Mouse (Mus musculus) heart, postnatal 10 days (tissue): ENCODE results near the gene Gm6020. TPM values are rescaled to one million over a fixed set of nuclear protein-coding genes. Genes with fewer than 3 reads are reported as not detected.
"Not testable (repeated sequence)": the region's sequence is repeated elsewhere in the genome, so short reads cannot be mapped to it uniquely, and the experiment has no call there.

Source experiments
- DNase-seq, 2 experiments: peaks; one replicate each; pipeline ENCODE4 v3.0.0; 2021
- intact Hi-C: fragments of 180-260 bp; cut with DNase I; formaldehyde crosslinking; loops from one replicate; pipeline ENCODE4 v1.15.1; 2025
- total RNA-seq, 2 experiments: library from RNA; stranded (reverse); gene quantifications; 2 replicates each; pipeline ENCODE4 v1.2.3; 2021

The Gm6020 gene
- not detected for total RNA-seq

DNA sequence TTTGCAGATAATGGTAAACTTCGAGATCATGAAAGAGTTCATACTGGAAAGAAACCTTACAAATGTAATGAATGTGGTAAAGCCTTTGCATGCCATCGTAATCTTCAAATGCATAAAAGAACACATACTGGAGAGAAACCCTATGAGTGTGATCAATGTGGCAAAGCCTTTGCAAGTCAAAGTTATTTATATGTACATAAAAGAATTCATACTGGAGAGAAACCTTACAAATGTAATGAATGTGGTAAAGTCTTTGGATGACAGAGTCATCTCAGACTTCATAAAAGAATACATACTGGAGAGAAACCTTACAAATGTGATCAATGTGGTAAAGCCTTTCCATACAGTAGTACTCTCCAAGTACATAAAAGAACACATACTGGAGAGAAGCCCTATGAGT, at the start of gene Gm6020:
Gm6020 (plus strand) TSS at position 301 of the 400 bp plus-strand sequence.
- DNase-seq, intact Hi-C loops: not testable (repeated sequence)

DNA sequence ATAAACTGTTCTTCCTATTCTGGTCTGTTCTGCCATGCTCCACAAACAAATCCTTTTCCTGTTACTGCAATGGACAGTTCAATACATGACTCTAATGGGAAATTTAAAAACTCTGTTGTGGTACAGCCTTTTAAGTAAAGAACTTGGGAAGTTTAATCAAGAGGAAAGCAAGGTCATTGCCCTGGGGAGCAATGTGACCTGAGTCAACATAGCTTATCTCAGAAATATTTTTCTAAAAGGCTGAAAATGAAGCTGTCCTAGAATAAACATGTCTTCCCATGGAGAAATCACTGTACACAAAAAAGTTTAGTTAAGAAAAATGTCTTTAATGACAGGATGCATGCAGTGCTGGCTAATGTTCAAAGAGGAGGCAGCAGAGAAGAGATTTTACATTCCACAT, 45.0 kb upstream of the Gm6020 start:
- intact Hi-C loops = no loop called here
- no peak for DNase-seq

DNA sequence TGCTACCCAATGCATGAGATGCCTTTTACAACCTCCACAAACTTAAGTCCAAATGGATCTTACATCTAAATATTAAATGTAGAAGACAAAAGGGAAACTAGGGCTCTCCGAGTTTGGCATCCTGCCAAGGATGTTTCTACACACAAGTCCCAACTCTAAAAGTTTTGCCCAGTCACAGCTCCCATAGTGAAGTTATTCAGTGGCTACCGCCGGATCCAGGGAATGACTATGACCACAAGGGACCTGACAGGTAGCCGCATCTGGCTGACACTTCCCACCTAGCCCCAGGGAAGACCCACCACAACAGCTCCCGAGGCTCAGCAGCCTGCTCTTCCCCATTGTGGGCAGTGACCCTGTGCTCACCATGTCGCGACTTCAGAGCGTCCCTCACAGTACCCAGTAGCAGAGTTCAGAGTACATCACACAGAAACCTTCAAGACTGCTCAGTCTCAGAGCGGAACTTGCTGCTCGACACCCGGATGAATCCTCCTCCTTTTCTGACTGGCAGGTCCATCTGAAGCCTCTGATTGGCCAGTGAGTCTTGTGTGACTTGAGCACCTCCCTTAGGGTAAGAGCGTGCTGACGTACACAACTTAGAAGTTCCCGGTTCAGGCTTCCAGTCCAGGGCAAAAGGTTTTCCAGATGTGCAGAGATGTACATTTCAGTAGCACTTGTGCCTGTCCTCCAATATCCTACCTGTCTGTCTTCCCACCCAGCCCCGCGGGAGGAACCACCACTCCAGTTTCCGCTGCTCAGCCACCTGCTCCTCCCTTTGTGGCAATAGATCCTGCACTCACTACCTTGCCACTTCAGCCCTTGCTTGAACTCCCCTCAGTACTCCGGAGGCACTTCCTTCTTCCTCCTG, 43.1 kb upstream of the Gm6020 start, which contains the start of gene Zfp950:
Zfp950 (minus strand) TSS at position 499 of the 865 bp plus-strand sequence.
- DNase-seq = peak; percentile 92
- intact Hi-C loops = no loop called here

DNA sequence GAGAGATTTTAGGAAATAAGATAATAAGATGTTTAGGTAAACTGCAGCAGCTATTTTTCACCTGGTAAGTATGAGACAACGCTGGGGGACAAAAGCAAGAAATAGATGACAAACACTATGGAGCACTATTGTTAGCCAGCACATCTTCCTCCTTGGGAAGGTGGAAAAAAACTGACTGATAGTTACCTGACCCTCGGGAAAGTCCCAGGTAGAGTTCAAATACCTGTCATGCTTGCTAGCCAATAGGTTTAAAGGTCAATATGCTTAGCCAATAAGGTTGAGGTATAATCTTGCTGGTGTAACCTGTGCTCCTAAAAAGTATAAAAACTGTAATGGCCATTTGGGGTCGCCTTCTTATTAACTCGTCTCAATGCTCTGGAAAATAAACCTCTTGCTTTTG, 42.4 kb upstream of the Gm6020 start:
- DNase-seq = no peak
- intact Hi-C loops = no loop called here

DNA sequence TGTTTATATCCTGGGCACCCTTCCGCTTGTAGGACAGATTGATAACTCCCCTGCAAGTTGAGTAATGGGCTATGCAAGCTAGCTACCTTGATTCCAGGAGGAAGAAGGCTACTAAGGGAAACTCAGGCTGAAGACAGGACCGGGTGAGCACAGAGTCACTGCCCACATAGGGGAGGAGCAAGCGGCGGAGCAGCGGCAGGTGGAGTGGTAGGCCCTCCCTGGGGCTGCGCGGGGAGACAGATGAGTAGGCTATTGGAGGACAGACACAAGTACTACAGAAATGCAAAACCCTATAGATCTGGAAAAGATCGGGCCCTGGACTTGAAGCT, 32.4 kb upstream of the Gm6020 start:
- DNase-seq = peak in 1 of 2 experiments; percentile 15
- intact Hi-C loops = no loop called here

DNA sequence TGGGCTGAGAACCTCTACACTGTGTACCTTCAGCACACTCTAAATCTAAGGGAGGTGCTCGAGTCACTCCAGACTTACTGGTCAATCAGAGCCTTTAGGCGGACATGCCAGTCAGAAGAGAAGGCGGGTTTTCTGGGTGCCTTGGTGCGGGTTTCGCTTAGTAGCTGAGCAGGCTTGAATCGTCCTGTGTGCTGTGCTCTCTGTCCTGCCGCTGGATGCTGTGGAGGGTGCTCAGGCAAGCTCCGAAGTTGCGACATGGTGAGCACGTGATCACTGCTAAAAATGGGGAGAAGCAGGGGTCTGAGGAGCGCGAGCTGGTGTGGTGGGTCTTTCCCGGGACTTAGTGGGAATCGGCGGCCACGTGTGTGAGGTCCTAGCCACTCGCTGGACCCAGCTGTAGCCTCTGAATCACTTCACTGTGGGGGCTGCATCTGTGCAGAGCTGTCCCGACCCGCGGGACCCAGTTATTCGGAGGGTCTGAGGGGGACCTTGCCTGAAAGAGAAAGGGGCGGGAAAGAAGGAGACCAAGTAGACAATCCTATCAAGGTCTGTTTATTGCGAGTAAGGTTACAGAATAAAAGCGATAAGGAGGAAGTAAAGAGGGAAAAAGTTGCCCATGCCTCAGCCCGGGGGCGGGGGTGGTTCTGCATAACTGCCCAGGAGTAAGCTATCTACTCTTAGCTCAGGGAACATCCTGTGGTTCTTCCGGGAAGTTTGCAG, 31.8 kb upstream of the Gm6020 start:
- intact Hi-C loops = no loop called here
- DNase-seq = peak in 1 of 2 experiments; percentile 5

DNA sequence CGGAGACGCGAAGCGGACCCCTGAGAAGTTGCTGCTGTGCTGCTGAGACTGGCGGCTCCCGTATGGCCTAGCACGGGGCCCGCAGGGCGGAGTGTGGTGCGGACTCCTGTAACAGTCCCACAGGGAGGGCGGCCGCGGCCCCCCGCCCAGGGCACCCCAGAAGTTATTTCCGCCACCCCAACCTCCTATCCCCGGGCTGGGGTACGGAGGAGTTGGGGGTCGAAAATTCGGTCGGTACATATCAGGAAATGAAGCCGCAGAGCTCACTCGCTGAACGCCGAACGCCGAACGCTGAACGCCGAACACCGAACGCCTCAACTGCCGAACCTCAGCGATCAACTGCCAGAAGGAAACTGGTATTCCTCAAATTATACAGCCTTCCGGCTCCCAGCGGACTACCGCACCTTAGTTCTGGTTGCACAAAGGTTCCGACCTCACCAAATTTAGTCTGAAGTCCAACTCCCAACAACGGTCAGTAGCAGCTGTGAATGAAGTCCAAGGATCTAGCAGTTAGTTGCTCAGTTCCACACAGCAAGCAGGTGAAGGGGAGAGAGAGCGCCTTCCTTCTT, 7.8 kb upstream of the Gm6020 start, which contains the start of gene Gm7102:
Gm7102 (minus strand) TSS at position 554 of the 569 bp plus-strand sequence.
- peak; percentile 3 to 7 for DNase-seq
- intact Hi-C loops = no loop called here

DNA sequence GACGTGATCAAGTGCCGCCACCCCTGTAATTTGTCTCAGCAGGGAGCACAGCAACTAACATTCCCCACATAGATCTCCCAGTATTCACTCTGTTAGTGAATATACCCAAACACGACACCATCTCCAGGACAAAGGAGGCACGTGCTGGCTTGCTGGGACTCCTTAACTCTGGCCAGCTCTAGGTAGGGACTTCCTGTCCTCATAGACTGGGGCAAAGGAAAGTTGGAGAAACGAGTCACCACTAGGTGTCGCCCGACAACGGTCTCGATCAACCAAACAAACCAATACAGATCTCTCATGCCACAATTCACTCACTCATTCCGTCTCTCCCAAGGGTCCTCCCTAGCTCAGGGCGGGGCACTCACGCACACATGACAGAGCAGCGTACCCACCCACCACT, 15.6 kb downstream of the Gm6020 start:
- peak; percentile 92 to 94 for DNase-seq
- intact Hi-C loops = loop anchor here (1.0 to 2.0 kb wide), 2 partner anchors 25 to 67 kb away; no protein-coding TSS in a partner anchor

DNA sequence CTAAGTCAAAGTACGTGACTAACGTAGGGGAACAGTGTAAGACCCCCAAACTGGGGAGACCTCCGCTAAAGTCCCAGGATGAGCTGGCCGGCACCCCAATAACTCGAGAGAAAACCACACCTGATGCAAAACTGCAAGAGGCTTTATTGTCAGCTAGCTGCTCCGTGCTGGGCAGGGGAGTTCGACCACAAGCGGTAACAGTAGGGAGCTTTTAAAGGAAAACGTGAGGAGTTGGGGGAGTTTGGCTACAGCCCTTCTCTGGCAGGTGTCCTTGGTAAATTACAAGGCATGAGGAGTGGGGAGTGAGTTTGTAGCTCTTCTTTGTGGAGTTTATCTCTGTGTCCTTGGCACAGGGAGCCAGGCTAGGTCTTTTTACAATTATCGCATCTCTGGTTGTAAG, 16.1 kb downstream of the Gm6020 start:
- peak; percentile 56 to 60 for DNase-seq
- intact Hi-C loops = loop anchor here (1.0 to 2.0 kb wide), 2 partner anchors 25 to 66 kb away; no protein-coding TSS in a partner anchor

DNA sequence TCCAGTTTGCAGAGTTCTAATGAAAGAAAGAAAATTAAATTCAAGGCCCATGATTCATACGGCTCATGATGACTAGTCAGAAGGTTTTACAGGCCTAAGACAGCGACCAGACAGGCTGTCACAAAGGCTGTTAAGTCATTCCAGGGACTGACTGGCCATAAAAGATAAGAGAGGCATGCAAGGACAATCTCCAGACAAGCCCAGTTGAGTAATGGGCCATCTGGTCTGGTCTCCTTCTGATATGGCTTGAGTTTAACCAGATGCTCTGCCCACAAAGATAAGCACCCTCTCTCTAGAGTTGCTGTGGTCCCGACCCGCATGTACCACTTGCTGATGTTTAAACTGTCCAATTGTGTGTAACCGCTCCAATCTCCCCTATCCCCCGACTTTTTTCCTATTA, 23.8 kb downstream of the Gm6020 start:
- intact Hi-C loops, DNase-seq: not testable (repeated sequence)

DNA sequence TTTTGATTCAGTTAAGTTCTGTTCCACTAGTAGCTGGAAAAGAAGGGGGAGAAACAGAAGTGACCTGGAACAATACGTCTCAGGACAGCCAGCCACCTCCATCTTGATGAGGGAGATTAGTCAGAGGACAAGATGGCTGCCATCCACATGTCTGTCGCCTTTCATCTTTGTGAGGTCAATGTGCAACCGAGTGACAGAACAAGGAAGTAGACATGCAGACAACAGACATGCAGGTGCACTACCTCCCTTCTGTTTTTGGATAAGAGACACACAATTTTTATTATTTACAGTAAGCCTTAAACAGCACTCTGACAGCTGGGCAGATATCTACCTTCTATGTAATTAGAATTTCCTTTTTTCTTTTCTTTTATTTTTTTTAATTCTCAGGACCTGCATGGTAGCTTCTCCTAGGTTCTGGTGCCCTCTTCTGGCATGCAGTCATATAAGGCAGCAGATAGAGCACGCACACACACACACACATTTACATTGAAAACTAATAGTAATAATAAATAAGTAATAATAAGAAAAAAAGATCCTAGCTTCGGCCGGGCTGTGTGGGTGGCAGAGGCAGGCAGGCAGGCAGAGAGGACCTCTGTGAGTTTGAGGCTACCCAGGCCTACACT, 40.1 kb downstream of the Gm6020 start:
- no peak for DNase-seq
- intact Hi-C loops = loop anchor here (2.0 to 10.0 kb wide), 2 partner anchors 25 to 339 kb away; partner anchors contain the start of gene Grk5

DNA sequence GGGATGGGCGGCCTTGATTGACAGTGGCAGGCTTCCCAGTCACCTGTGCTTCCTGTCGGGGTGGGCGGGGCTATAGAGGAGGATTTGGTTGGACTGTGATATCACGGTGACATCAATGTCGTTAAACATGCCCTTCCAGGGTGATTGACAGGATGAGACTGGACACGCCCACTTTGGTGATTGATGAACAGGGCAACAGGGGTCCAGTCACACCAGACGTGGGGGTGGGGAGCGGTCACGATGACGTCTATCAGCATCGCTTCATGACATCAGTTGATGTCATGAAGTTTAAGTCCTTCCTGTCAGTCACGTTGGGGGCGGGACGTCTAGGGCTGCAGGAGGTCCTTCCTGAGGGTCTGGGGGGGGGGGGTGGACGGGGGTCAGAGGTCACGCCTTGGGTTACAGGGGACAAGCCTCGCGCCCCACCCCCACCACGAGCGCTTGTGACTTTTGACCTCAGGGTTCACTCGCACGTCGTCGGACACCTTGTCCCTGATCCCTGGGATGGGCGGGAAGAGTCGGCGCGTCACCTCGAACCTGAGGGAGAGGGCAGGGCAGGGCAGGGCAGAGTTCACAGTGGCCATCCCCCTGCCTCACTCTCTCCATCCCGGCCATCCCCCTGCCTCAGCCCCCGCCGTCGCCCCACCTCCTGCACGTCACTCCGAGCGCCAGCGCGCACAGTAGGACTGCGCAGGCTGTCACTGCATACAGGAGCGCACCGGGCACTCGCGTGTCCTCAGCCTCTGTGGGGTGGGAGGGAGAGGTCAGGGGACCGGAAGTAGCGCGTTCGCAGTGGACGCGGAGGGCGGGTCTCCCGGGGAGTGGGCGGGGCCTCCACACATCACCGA, 41.2 kb downstream of the Gm6020 start:
- peak in 1 of 2 experiments; percentile 3 for DNase-seq
- intact Hi-C loops = loop anchor here (2.0 to 10.0 kb wide), 2 partner anchors 26 to 340 kb away; partner anchors contain the start of gene Grk5

DNA sequence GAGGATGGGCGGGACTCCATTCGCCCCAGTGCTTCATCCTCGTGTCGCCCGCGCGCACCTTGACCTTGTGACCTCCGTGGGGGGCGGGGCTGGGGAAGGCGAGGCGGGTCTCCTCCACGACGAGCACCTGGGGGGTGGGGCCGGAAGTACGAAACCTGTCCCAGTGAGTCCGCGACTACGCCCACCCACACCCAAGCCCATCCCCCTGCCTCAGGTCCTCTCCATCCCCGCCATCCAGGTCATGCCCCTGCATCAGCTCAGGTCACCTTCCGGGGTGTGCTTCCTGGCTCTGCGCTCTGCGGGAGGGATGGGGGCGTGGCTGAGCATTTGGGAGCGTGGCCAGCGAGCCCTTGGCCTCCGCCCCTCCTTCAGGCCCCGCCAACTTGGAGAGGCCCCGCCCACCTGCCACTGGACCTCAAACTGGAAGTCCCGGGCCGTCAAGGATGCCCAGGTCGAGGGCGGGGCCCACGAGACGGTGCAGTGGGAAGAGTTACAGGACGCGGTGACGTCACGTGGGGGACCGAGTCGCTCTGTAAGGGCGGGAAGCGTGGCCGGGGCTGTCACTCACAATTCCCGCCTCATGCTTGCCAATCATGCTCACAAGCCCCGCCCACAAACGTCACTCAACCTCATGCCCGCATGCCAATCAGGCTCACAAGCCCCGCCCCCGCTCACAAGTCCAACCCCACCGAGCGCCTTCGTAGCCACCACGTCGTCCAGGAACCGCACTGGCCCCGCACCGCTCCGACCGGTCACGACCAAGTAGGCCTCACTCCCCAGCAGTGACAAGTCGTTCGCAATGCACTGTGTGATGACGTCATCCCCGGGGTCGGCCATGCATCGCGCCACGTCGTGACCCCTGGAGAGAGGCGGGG, 42.1 kb downstream of the Gm6020 start:
- intact Hi-C loops = loop anchor here (2.0 to 10.0 kb wide), 2 partner anchors 27 to 341 kb away; partner anchors contain the start of gene Grk5

DNA sequence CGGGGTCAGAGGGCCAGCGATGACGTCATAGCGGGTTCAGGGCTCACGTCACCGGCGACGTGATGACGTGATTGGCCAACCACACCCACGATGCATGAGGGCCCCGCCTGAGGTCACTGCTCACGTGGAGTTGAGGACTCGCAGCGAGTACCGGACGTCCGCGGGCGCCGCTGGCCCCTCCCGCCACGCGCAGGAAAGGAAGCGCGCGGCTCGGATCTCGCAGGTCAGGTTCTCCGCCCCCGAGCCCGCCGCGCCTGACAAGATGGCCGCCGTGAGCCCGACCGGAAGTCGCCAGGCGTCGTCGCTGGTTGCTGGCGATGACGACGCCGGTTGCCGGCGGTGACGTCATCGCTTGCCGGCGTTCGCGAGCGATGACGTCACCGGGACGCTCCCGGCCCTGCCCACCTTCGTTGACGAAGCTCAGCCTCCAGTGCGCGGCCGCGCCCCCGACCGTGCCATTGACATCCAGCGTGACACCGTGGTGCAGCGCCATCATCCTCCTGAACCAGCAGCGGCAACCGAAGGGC, 42.8 kb downstream of the Gm6020 start:
- DNase-seq = peak in 1 of 2 experiments; percentile 68
- intact Hi-C loops = loop anchor here (10.0 kb wide), 1 partner anchor 342 kb away; the partner anchor contains the start of gene Grk5

More for the DNA sequence above, 42.1 kb downstream of the Gm6020 start:
- DNase-seq = peak; percentile 57 to 79

DNA sequence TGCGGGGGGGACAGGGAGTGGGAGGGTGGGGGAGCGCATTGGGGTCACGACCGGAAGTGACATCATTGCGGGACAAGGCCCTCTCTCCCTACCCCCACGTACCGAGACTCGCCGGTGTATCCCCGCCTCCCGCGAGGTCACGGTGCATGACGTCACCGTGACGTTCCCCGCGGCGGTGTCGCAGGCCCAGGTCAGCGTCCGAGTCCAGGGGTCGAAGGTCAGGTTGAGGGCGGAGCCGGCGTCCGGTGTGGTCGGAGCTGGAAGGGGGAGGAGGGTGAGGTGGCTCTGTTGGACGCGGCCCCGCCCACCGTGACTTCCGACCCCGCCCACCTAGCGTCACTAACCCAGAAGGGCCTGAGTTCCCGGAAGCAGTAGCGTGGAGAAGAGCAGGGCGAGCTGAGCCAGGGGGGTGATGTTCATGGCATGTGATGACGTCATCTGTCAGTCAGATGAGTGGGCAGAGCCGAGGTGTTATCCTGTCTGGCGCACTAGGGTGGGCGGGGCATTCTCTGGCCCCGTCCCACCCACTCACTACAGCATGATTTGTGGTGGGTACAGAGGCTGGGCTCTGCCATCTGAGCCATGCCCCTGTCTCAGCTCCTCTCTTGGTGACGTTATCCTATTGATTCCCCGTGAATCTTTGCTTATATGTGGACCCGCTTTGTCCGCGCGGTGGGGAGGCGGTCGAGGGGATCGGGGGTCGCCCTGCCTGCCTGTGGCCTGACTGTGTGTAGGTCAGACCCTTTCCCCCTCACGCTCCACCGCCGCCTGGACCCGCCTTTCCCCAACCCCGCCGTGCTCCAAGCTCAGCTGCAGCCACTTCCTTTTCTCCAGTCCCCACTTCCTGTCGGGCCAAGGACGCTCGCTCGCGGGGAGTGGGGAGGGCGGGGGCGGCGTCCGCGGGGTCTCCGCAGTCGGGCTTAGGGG, 43.5 kb downstream of the Gm6020 start:
- intact Hi-C loops = loop anchor here (10.0 kb wide), 1 partner anchor 342 kb away; the partner anchor contains the start of gene Grk5
- peak; percentile 89 to 90 for DNase-seq

DNA sequence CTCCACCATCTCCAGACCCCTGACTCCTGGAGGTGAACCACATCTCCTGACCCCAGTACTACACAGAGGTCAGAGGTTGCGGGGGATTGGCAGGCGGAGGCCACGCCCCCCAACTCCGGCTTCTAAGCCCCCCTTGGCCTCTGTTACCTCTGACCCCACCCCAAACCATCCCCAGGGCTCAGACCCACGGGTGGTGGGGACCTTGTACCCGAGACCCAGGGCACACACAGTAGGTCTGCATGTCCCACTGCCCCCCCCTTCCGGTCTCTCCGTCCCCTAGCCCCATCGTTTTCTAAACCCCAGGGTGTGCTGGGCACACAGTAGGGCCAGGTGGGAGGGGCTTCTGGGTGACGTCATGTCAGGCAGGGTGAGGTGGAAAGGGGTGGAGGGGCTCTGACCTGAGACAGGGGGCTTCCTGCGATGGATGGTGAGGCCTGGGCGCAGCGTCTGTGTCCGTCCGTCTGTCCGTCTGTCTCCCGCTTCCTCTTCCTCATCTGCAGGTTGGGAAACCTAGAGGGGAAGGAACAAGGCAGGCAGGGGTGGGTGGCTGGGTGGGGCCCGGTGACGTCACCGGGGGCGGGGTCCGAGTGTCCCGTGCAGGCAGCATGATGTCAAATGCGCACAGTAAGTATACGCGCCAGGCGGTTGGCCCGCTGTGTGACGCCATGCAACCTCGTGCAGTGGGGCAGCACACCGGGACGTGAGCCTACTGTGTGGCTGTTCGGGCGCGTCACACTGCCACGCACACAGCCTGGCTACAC, 44.4 kb downstream of the Gm6020 start, which contains the start of gene Csf2ra:
Csf2ra (minus strand) TSS at position 489 of the 761 bp plus-strand sequence.
- DNase-seq = peak; percentile 5 to 32
- intact Hi-C loops = loop anchor here (10.0 kb wide), 1 partner anchor 343 kb away; the partner anchor contains the start of gene Grk5
